Mouse (Mus musculus) ES-CJ7 (cell line): ENCODE results near the gene Ankrd24.

Experiments
- DNase-seq: peaks from one replicate; pipeline ENCODE4 v3.0.0; 2011; ENCODE audit warnings: low read depth, low spot score

Gene Ankrd24

DNA sequence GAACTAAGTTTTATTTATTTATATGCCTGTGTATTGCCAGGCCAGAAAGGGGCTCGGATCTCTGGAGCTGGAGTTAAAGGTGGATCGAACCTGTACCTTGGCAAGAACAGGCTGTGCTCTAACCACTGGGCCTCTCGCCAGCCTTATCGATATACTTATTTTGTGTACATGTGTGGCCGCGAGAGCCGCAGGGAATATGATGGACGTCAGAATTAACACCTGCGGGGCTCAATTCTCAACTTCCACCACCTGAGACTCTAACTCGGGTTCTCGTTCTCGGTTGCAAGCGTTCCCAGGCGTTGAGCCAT lies 22.7 kb upstream of the Ankrd24 start:
- no peak for DNase-seq

DNA sequence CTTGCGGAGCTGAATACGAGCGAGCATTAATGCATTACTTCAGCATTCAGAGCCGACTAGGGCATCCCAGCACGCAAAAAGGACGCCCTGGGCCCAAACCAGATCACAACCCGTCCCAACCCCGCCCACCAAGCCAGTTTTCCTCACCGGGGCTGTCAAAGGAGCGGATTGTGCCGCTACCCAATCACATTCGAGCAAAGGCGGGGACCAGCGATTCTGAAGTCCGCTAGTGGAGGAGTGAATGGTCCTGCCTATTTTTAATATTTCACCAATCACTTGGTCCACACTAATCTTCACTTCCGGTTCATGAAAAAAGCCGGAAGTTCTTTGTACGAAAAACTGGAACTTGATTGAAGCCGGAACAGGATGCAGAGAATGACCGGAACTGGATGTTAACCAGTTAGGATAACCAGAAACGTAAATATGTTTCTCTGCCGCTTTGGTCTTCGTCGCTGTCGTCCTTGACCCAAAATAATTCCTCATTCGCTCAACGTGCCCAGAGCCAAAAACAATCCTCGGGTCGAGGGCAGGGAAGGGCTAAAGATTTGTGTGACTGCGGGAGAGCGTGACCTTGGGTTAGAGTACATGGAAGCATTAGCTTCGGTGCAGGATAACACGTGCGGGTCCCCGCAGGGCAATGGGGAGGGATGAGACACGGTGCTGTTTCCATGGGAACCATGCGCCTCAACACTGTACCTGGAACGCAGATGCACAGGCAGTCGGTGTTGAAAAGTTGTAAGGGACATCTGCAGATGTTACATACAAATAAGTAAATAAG lies 22.2 kb upstream of the Ankrd24 start, which contains the start of gene BC025920:
TSS of gene BC025920 (plus strand) at position 297 of the 778 bp plus-strand sequence.
- peak; percentile 98 for DNase-seq

DNA sequence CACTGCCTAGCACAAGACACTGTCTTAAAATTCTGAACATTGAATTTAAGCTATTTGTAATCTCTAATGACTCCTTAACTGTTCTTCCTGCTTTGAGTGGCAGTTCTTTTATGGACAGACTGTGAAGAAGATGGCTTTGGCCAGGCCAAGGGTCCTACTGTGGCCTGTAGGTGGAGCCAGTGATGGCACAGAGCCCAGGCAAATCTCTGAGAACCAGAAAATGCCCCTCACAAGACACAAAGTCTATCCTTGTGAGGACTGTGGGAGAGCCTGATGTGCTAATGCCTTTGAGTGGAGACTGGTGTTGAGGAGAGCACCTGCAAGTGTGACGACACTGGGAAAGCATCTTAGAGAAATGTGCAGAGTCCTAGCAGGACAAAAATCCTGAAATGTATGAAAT lies 20.0 kb upstream of the Ankrd24 start:
- DNase-seq: no peak

DNA sequence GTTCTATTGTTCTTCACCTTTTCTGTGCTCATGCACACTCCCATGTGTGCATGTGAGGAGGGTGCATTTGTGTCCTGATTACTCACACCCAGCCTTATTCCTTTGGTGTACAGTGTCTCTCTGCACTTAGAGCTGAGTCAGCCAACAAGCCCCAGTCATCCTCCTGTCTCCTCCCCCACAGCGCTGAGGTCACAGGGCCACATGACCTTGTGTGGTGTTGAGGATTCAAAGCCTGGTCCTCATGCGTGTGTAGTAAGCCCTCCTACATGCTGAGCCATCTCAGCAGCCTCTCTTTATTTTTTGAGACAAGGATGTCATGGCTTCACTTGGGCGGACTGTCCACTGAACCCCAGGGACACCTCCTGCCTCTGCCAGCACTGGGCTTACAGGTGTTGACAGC lies 15.6 kb upstream of the Ankrd24 start:
- peak; percentile 65 for DNase-seq

DNA sequence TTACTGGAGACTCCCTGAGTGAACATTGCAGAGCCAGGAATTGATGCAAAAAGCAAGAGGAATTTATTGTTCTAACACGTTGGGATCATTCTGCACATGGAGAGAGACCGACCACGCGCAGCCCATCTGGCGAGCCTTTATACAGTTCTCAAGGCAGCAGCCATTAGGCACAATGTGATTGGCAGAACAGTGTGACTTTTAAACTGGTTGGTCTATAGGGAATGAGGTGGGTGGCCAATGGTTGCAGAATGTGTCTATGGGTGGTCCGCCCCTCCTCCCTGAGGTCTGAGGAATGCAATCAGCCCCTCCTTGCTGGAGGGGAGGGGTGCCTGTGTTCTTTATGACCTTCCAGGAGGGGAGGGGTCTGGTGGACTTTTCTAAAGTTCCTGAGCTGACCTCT lies 12.9 kb upstream of the Ankrd24 start:
- peak; percentile 93 for DNase-seq

DNA sequence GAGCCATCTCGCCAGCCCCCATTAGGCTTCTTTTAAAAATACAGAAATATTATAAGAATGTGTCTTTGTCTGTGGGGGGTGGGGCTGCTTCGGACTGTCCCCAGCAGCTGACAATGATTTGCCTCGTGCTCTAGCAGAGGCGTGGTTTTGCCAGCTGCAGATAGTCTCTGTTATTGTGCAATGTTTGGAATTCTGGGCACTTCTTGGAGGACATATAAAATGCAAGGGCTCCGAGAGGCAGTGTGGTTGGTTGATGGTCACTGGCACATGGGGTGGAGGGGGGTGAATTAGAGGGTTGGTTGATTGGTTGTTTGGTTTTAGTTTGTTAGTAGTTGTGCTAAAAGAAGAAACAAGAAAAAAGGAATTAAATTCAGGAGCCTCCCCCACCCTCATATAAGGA lies 8.4 kb upstream of the Ankrd24 start:
- DNase-seq: no peak

DNA sequence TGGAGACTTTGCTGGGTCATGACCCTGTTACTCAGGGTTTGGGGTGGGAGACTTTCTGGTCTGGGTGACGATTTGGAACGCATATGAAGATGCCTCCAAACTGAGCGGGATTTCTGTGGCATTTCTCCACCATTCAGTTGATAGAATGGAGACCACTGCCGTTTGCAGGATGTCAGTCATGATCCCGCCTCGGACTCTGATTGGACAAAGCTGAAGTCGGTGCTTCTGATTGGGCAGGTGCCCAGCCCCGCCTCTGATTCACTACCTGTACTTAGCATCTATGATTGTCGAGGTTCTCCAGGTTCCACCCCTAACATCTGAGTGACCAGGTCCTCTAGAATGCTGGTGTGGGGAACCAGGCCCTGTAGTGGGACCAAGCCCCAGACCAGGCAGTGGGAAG lies 7.6 kb upstream of the Ankrd24 start:
- DNase-seq: peak; percentile 69

DNA sequence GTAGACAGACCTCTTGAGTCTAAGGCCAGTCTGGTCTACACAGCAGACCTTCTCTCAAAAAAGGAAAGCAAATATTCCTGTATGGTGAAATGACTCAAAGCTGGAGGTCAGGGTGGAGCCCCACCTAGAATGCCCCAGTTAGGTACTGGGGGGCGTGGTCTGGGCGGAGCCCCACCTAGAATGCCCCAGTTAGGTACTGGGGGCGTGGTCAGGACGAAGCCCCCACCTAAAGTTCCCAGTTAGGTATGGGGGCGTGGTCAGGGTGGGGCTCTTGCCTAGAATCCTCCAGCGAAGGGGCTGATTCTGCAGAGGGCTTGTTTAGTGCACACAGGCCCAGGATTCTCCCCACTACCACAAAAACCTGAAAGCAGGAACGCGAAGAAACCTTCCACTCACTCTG lies 4.9 kb upstream of the Ankrd24 start:
- peak; percentile 92 for DNase-seq

DNA sequence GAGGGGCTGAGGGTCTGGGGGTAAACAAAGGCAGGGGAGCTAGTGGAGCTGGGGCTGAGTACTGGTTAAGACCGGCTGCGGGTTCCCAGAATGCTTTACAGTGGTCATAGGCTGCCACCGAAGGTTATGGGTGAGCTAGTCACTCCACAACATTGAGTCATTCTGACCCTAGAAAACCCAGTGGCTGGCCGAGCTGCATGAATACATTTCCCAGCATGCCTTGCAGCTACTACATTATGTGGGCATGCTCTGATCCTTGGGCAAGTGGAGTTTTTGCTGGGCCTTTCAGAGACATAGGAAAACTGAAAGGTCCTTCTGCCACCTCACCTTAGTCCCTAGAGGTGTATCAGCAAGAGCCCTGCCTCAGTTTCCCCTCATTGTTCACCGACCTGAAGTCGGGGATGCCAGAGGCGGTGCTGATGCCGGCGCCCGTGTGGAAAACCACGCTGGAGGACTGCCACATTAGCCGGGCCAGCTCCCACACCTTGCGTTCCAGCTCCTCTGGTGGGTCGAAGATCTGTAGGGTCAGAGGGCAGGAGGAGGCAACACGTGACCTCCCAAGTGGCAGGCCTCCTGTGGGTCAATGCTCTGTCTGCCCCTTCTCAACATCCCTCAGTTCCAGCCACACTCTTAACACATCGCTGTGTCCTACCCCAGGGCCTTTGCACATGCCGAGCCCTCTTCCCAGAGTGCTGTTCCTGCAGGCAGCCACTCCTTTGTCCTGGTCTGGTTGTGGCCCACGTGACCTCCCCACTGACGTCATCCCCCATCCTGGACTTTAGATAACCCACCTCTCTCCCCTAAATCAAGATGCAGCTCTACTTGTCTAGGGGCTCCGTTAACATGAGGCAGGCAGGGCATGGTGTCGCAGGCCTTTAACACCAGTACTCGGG lies 2.0 kb upstream of the Ankrd24 start:
- peak; percentile 71 for DNase-seq

DNA sequence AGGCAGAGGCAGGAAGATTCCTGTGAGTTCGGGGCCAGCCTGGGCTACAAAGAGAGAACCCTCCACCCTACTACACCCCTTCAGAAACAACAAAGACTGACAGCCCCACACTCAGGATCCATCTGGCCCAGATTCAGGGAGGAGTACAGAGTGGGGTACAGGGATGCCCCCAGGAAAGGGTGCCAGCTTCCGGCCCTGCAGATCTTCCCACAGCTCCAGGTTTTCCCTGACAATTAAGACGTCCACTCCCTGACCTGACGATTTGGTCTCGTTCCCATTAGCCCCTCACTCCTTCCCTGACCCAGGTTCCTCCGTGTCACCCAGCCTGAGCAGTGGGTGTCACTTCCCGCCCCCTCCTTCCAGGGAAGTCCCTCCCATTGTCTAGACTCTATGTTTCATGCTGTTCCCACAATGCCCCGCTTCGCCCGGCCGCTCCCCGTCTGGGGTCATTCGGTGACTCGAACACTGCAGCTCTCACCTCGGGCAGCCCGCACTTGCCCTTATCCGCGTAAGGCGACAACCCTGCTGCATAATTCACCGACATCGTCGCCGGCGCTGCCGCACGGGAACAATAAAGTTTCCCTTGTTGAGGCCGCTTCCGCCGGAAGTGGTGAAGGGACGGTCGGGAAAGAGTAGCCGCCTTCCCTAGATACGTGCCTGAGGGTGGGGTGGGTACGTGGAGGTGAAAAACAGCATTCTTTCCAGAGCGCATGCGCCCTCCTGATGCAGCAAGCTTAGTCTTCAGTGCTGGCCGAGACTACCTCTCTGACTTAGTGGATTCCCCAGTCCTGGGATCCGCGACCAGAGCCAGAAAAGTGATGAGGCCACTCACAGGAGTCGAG lies 1.1 kb upstream of the Ankrd24 start, which contains the start of gene Sirt6:
TSS of gene Sirt6 (minus strand) at position 804 of the 842 bp plus-strand sequence.
- DNase-seq: peak; percentile 98

DNA sequence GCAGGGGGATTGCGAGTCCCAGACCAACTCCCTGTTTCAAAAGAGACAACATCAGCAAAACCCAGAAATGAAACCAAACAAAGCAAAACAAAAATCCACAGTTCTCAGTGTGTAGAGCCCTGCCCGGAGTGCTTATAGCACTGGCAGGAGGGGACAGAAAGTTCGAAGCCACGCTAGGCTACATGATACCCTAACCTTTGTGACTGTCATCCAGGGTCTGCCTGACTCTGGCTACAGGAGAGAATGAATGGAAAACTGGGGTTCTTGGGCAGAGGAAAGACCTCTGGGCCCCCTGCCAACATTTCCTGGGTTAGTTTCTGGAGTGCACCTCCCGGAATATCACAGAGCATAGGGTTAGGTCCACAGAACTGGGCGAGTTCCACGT lies 512 bp upstream of the Ankrd24 start:
- no peak for DNase-seq

DNA sequence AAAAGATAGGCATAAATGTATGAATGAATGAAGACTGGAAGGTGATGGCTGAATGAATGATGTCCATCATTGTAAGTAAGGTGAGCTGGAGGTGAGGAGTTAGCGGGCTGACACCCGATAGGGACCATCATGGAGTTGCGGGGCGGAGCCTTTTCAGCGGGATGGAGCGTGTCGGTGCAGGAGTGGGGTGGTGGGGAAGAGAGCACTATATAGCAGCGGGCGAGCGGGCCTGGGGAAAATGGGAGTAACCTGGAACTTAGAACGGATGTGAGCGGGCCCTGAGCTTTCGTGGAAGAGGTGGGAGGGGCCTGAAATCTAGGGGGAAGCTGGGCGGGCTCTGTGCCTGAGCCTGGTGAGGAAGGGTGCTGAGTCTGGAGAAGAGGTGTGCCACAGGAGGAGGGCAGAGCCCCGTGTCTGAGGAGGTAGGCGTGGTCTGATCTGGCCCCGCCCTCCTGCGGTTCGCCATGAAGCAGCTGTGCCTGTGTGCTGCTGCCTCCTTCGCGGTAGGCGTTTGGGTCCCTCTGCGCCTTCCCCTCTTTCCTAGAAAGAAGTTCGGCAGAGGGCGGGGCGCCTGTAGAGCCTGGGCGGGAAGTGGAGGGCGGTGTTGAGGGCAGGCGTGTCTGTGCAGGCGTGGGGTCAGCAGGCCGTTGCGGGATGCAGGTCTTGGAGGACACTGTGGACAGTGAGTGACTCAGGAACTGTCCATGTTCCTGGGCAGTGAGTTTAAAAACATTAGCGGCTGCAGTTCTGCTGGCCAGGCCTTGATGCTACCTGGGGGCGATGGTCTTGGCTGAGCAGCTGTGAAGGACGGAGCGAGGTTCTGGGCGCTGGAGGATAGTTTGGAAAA lies 5.1 kb downstream of the Ankrd24 start:
- DNase-seq: peak; percentile 98

DNA sequence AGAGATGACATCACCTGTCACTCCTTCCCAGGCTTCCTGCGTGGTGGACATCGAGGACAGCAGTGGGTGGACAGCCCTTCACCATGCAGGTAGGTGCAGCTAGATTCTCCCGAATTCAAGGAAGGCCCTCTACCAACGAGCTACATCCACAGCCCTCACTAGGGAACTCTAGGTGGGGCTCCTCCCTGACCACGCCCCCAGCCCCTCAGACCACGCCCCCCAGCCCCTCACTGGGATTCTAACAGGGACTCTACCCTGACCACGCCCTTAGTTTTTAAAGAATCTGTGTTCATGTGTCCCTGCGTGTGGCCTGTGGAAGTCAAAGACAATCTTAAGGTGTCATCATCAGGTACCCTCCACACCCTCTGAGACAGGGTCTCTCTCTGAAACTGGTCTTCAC lies 8.0 kb downstream of the Ankrd24 start:
- peak; percentile 62 for DNase-seq

DNA sequence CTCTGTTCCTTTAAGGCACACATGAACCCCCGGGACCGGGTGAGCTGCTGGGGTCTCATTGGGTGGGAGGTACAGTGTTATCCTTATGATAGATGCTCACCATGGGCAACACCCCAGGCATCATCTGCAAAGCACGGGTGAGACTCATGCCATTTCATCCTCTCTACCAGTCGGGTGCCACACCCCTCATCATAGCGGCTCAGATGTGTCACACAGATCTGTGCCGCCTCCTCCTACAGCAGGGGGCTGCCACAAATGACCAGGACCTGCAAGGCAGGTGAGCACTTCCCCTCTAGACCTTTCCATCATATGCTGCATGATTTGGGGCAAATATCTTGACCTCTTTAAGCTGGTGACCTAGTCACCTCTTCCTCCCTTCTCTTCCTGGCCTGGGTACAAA lies 9.8 kb downstream of the Ankrd24 start:
- no peak for DNase-seq

DNA sequence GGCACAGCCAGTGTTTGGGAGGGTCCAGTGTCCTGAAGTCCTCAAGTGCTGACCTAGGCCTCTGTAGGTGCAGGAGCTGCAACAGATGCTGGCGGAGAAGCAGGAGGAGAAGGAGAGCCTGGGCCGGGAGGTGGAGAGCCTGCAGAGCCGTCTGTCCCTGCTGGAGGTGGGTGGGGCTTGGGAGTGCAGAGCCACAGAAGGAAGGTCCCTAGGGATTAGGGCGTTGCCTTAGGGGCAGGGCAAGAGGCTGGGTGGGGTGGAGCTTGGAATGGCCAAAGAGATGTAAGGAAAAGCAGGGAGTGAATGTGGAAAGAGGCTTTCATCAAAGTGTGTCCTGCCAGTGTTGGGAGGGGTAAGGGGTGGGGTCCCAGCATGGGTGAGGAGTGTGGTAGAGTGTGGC lies 12.5 kb downstream of the Ankrd24 start:
- peak; percentile 82 for DNase-seq

DNA sequence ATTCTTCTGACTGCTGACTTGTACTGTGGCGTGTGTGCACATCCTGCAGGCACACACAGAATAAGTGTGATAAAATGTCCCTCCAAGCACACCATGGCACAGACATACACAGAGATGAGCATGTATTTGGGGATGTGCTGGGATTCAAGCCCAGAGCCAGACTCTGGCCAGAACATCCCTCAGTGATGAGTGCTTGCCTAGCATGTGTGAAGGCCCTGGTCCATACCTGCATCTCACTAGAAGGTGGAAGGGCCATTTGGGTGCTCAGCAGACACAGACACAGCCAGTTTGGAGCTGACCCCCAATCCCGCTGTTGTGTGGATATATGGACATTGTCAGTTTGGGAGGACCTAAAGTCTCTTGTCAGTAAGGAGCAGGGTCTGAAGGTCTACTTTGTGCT lies 13.2 kb downstream of the Ankrd24 start:
- no peak for DNase-seq

DNA sequence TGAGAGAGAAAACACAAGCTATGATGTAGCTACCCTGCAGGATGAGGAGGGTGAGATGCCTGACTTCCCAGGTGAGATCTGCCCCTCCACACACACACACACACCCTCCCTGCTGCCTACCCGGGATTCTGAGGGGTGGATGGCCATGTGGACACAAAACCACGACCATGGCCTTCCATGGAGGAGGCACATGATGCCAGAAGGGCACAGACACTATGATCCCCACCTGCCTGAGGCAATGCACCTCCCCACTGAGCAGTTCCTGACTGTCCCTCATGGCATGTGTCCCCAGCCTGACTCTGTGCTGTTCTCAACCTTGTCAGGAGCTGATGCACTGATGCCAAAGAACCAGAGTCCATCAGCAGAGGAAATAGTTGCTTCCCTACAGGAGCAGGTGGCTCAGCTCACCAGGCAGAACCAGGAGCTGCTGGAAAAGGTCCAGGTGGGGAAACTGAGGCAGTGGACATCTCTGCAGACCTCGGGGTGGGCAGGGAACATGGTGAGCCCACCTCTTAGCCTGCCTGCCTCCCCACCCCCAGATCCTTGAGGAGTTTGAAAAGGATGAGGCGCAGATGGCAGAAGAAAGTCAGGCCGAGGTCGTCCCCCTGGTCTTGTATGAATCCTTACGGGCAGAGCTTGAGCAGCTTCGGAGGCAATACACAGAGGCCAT lies 13.8 kb downstream of the Ankrd24 start:
- DNase-seq: no peak

DNA sequence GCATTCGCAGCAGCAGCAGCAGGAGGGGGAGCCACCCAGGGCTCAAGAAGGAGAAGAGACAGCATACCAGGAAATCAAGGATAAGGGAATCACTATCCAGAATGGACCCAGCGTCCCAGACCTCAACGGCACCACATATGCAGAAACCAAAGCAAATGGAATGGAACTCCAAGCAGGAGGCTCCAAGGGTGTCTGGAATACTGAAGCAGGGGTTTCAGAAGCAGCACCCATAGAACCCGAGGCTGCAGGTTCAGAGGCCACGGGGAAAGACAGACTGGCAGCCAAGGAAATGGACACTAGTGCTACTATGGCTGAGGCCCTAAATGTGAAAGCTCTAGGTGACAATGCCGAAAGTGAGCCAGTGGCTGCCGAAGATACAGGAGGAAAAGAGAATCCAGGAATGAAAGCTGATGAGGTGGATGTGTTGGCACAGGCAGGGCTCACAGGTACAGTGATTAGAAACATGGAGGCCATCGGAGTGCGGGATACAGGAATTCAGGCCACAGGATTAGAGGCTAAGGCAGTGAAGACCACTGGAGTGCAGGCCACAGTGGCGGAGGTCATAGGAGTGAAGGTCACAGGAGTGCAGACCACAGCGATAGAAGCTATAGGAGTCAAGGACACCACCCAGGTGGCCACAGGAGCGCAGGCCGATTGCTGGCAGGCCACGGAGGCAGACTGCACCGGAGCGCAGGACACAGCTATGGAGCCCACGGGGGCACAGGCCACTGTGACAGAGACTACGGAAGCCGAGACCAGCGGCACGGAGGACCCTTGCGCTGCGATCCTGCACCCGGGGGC lies 14.5 kb downstream of the Ankrd24 start:
- no peak for DNase-seq

DNA sequence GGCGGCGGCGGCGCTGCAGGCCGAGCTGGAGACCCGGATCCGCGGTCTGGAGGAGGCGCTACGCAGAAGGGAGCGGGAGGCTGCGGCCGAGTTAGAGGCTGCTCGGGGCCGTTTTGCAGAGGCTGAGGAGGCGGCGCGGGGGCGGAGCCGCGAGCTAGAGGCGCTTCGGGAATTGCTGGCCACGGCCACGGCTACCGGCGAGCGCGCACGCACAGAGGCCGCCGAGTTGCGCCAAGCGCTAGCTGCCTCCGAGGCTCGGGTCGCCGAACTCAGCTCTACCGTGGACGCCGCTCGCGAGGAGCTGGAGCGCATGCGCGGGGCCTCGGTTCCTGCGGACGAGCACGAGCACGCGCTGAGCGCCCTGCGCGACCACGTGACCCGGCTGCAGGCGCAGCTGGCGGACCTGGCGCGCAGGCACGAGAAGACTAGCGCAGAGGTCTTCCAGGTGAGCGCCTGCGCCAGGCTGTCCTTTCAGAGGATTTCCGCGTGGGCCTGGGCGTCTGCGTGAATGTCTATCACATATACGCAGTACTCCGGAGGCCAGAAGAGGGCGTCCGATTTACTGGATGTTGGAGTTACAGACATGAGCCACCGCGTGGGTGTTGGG lies 15.2 kb downstream of the Ankrd24 start:
- peak; percentile 98 for DNase-seq
